Mouse (Mus musculus) testis, adult 2 months (tissue): Measurements from ENCODE around the gene Cphx1.
"Not testable (repeated sequence)": the region's sequence is repeated elsewhere in the genome, so short reads cannot be mapped to it uniquely, and the experiment has no call there.

Experiments used
- CTCF ChIP-seq: fragments of 200-500 bp; IDR thresholded peaks from 2 replicates; pipeline ENCODE4 v1.5.1; 2012; ENCODE audit warnings: low read depth, mild to moderate bottlenecking, inconsistent platforms, low read length, moderate library complexity; ENCODE audit not compliant: control insufficient read depth, insufficient read depth, insufficient replicate concordance
- POLR2A ChIP-seq: fragments of 200-500 bp; IDR thresholded peaks from 2 replicates; pipeline ENCODE4 v1.6.1; 2012; ENCODE audit warnings: low read depth, mild to moderate bottlenecking, inconsistent platforms, low read length, moderate library complexity; ENCODE audit not compliant: control insufficient read depth

- not testable (repeated sequence) for TF ChIP-seq CTCF, POLR2A
Observed at GRCm38 (mm10) chr14:25905243-25905642, 32.9 kb upstream of the Cphx1 start.
